Mouse (Mus musculus) left cerebral cortex, postnatal 4 days (tissue): ENCODE measurements at regions not wholly inside any gene's neighbourhood (a gene's known extent, or its start where the extent isn't known, plus 50 kb on each side); places are given as distances from the start of the nearest gene placed in this dataset.

Experiments used
- DNase-seq: peaks from one replicate; pipeline ENCODE4 v3.0.0-alpha.2; 2022
- intact Hi-C: fragments of 180-260 bp; cut with DNase I; formaldehyde crosslinking; loops from one replicate; pipeline ENCODE4 v1.15.1; 2025

GRCm38 (mm10) chr9:113601451-113601850, 106.6 kb downstream of the Pdcd6ip start:
- intact Hi-C loops: no loop called here
- no peak for DNase-seq

- intact Hi-C loops: no loop called here
- no peak for DNase-seq
Measured at GRCm38 (mm10) chr9:113587260-113587659, 120.8 kb downstream of the Pdcd6ip start.

- DNase-seq: no peak
- intact Hi-C loops: no loop called here
Measured at GRCm38 (mm10) chr9:113586477-113586876, 121.6 kb downstream of the Pdcd6ip start.

GRCm38 (mm10) chr9:113578221-113578620, 129.8 kb downstream of the Pdcd6ip start:
- no peak for DNase-seq
- intact Hi-C loops: no loop called here

- intact Hi-C loops: no loop called here
- no peak for DNase-seq
Measured at GRCm38 (mm10) chr9:113568849-113569248, 139.2 kb downstream of the Pdcd6ip start.

GRCm38 (mm10) chr9:113567705-113568104, 140.4 kb downstream of the Pdcd6ip start:
- no peak for DNase-seq
- intact Hi-C loops: no loop called here

GRCm38 (mm10) chr9:113566620-113567019, 141.4 kb downstream of the Pdcd6ip start:
- DNase-seq: no peak
- intact Hi-C loops: no loop called here

- intact Hi-C loops: no loop called here
- DNase-seq: peak; percentile 10
Measured at GRCm38 (mm10) chr9:113553911-113554310, 154.1 kb downstream of the Pdcd6ip start.

GRCm38 (mm10) chr9:113547458-113547857, 160.6 kb downstream of the Pdcd6ip start:
- intact Hi-C loops: no loop called here
- no peak for DNase-seq

GRCm38 (mm10) chr9:113528586-113528985, 179.5 kb downstream of the Pdcd6ip start:
- intact Hi-C loops: no loop called here
- DNase-seq: peak; percentile 43

GRCm38 (mm10) chr9:113524307-113524706, 183.8 kb downstream of the Pdcd6ip start:
- intact Hi-C loops: no loop called here

GRCm38 (mm10) chr9:113523173-113523572, 184.9 kb downstream of the Pdcd6ip start:
- intact Hi-C loops: no loop called here
- DNase-seq: no peak

More at GRCm38 (mm10) chr9:113524307-113524706, 183.8 kb downstream of the Pdcd6ip start:
- DNase-seq: no peak

GRCm38 (mm10) chr9:113519727-113520126, 188.3 kb downstream of the Pdcd6ip start:
- peak; percentile 22 for DNase-seq
- intact Hi-C loops: loop anchor here (10.0 kb wide), 1 partner anchor 105 kb away; no protein-coding TSS in a partner anchor

- intact Hi-C loops: loop anchor here (10.0 kb wide), 1 partner anchor 106 kb away; no protein-coding TSS in a partner anchor
- no peak for DNase-seq
Measured at GRCm38 (mm10) chr9:113518482-113518881, 189.6 kb downstream of the Pdcd6ip start.

GRCm38 (mm10) chr9:113517756-113518155, 190.3 kb downstream of the Pdcd6ip start:
- intact Hi-C loops: loop anchor here (10.0 kb wide), 1 partner anchor 107 kb away; no protein-coding TSS in a partner anchor
- DNase-seq: no peak

GRCm38 (mm10) chr9:113515703-113516020, 192.4 kb downstream of the Pdcd6ip start:
- intact Hi-C loops: loop anchor here (10.0 kb wide), 1 partner anchor 109 kb away; no protein-coding TSS in a partner anchor
- no peak for DNase-seq

GRCm38 (mm10) chr9:113514846-113515702, 193.0 kb downstream of the Pdcd6ip start:
- peak; percentile 33 for DNase-seq
- intact Hi-C loops: loop anchor here (10.0 kb wide), 1 partner anchor 110 kb away; no protein-coding TSS in a partner anchor

- intact Hi-C loops: loop anchor here (10.0 kb wide), 1 partner anchor 113 kb away; no protein-coding TSS in a partner anchor
- no peak for DNase-seq
Measured at GRCm38 (mm10) chr9:113511302-113511701, 196.8 kb downstream of the Pdcd6ip start.

- no peak for DNase-seq
- intact Hi-C loops: no loop called here
Measured at GRCm38 (mm10) chr9:113509368-113509767, 198.7 kb downstream of the Pdcd6ip start.

- peak; percentile 66 for DNase-seq
- intact Hi-C loops: no loop called here
Measured at GRCm38 (mm10) chr9:113508821-113509220, 199.2 kb downstream of the Pdcd6ip start.

GRCm38 (mm10) chr9:113507561-113508460, 200.2 kb downstream of the Pdcd6ip start:
- intact Hi-C loops: no loop called here
- peak; percentile 10 for DNase-seq
